Mouse (Mus musculus) urinary bladder, adult 2 months (tissue): ENCODE measurements around the gene Tnrc6b. TPM values are rescaled to one million over a fixed set of nuclear protein-coding genes. Genes with fewer than 3 reads are reported as not detected.
"Not testable (repeated sequence)": the region's sequence is repeated elsewhere in the genome, so short reads cannot be mapped to it uniquely, and the experiment has no call there.

Experiments used
- DNase-seq: peaks from one replicate; pipeline ENCODE4 v3.0.0; 2022; ENCODE audit warnings: low spot score
- polyA plus RNA-seq: library from polyadenylated mRNA; depleted of rRNA; stranded (reverse); fragments of >200 nt; gene quantifications from 2 replicates; pipeline ENCODE4 v1.2.3, GENCODE M21; 2012

Tnrc6b gene
- polyA plus RNA-seq, 1 experiment = 7.8 TPM

- no peak for DNase-seq
These were observed 202.7 kb downstream of the Tnrc6b start for GRCm38 (mm10) chr15:80913803-80914202.

DNA sequence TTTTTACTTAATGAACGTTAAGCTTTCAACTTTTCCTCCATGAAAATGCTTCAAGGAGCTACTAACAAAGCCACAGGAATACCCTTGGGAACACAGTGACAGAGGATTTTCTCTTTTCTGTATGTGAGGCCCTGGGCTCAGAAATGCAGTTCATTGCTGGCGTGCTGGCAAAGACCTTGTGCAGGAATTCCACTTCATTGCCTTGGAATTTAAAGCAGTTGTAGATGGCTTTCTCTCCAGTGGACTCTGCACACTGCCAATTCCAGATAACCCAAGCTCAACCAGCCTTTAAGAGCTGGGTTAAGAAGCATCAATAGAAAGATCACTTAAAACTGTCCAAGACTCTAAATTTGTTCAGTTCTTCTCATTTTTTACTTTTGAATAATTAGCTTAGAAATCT, 204.7 kb downstream of the Tnrc6b start:
- DNase-seq = no peak

GRCm38 (mm10) chr15:80916621-80917020, 205.5 kb downstream of the Tnrc6b start:
- no peak for DNase-seq

- no peak for DNase-seq
These were observed 209.2 kb downstream of the Tnrc6b start for GRCm38 (mm10) chr15:80920346-80920745.

- no peak for DNase-seq
These were observed 210.7 kb downstream of the Tnrc6b start for GRCm38 (mm10) chr15:80921781-80922180.

GRCm38 (mm10) chr15:80924211-80924610, 213.1 kb downstream of the Tnrc6b start:
- no peak for DNase-seq

DNA sequence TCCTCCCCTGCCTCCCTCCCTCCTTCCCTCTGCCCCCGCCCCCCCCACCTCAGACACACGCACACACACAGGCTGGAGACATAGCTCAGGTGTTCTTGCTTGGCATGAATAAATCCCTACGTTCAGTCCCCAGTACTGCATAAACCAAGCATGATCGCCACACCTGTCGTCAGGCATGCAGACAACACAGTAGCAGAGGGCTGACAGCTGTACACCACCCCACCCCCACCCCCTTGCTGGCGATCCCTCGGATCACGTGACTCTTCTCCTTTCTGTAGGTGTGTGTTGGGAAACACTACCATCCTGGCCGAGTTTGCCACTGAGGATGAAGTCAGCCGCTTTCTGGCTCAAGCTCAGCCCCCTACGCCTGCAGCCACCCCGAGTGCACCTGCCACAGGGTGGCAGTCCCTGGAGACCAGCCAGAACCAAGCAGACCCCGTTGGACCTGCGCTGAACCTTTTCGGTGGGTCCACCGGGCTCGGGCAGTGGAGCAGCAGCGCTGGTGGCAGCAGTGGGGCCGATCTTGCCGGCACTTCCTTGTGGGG, 217.8 kb downstream of the Tnrc6b start:
- DNase-seq = no peak

GRCm38 (mm10) chr15:80930048-80930571, 219.0 kb downstream of the Tnrc6b start:
- DNase-seq = no peak

GRCm38 (mm10) chr15:80930676-80931320, 219.7 kb downstream of the Tnrc6b start:
- DNase-seq = not testable (repeated sequence)

- no peak for DNase-seq
These were observed 220.3 kb downstream of the Tnrc6b start for GRCm38 (mm10) chr15:80931345-80931960.

GRCm38 (mm10) chr15:80934841-80935240, 223.7 kb downstream of the Tnrc6b start:
- no peak for DNase-seq

DNA sequence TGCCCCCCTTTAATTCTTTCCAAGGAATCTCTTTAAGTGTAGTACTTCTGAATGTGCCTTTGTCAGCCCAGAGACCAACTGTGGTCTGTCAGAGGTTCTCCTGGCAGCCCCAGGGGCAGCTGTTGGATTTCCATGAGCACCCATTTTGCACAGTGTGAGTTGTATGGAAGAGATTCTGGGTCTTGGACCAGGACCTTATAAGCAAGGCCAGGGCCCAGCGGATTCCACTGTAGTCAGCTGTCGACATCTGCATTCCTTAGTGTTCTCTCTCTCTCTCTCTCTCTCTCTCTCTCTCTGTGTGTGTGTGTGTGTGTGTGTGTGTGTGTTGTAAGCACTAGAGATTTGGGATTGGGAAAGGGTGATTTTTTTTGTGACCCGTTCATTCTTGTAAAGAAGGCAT, 225.6 kb downstream of the Tnrc6b start:
- no peak for DNase-seq

DNA sequence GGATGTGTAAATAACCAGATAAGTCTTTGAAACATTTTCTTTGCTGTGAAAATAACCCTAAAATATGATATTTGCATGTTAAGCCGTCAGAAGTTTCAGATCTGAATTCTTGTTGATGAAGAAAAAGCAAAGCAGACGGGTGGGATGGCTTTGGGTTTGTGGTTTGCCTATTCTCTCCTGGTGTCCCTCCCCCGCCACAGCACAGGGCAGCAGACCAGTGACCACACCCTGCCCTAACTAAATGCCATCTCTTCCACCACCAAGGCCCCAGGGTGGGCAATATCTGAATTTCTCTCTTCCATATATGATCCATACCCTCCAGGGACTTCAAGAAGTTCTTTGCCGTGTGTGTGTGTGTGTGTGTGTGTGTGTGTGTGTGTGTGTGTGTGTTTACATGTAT, 227.5 kb downstream of the Tnrc6b start:
- no peak for DNase-seq

DNA sequence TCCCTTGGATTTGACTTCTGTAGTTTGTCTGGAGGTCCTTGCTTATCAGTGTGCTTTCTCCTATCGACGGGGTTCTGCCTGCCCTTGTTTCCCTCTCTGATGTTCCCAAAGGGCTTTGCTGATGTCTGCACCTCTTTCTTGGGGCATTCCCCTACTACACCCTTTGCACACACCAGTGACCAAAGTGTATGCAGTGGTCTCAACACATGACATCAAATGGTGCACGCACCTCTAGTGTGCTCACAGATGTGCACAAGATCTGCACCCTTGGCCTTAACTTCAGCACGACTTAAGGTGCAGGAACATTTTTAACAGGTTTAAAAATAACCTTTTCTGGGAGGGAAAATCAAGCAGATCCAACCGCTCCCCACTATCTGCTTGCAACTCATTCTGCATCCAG, 228.3 kb downstream of the Tnrc6b start:
- no peak for DNase-seq

DNA sequence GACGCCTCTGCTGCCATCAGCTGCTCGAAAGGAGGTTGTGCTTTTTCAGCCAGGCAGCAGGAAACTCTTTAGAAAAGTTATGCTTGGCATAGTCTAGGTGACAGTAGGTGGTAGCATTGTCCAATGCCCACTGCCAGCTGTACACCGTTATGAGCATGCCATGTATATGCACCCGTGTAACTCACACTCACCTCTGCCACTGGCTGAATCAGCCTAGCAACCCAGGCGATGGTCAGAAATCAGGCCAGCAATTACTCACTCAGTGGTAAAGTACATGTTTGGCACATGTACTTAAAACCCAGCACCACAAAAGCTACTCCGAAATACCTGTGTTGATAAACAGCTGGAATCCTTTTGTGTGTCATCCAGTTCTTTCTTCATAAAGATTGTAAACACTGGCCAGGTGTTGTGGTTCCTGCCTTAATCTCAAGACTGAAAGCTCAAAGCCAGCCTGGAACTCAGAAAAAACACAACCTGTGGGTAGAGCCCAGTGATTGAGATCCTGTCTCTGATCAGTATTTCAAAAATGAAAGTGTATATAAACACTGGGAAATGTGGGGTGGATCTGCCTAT, 230.4 kb downstream of the Tnrc6b start:
- DNase-seq = no peak

- DNase-seq = no peak
These were observed 234.7 kb downstream of the Tnrc6b start for GRCm38 (mm10) chr15:80945851-80946250.

DNA sequence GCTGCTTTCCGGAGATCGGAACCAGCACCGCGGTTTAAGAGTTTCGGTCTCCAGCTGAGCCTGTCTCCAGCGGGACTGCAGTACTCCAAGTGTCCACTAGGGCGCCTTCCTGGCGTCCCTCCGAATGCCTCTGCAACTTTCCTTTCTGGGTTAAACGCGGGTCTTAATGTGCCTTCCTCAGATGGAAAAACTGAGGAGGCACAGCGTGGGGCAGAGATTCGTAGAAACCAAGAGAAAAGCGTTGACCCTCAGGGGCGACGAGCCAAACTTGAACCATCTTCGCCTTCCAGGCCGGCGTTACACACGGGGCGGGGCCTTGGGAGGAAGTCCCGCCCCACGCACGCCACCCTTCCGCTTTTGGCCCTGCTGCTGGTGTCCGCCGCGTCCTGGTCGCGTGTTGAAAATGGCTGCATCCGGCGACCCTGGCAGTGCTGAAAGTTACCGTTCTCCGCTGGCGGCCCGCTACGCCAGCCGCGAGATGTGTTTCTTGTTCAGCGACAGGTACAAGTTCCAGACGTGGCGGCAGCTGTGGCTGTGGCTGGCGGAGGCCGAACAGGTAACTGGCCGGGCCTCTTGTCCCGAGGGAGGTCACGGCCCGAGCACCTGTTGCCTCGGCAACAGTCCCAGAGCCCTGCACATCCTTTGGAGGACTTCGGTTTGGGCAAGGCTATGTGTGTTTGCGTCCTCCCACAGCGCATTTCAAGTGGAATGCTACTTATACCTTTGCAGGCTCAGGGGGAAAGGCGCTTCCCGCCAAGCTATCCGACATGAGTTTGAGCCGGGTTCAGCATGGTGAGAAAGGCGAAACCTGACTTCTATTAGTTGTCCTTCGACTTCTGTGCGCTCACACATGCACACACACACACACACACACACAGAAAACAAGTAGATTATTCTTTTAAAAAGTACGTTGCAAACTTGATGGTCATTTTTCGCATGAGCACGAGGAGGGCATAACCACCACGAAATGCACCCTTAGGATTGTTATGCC, 237.3 kb downstream of the Tnrc6b start, which contains the start of gene Adsl:
TSS of gene Adsl (plus strand) at position 346 of the 991 bp plus-strand sequence.
- DNase-seq = peak; percentile 72

GRCm38 (mm10) chr15:80949431-80949830, 238.3 kb downstream of the Tnrc6b start:
- DNase-seq = no peak

DNA sequence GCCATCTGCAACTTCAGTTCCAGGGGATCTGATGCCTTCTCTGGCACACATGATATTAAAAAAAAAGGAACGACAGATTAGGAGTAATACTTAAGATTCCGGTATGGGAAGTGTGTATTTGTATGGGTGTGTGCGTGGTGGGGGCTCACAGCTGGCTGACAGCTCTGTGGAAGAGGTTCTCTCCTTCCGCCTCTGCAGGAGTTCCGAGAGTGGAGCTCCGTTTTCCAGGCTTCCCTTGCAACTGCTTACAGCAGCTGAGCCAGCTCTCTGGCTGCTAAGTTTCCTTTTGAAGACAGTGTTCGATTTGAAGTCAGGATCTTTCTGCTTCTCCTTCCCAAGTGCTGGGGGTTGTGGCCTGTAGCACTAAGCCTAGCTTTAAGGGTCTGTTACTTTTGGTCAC, 238.9 kb downstream of the Tnrc6b start:
- DNase-seq = no peak

GRCm38 (mm10) chr15:80953971-80954370, 242.9 kb downstream of the Tnrc6b start:
- DNase-seq = no peak

GRCm38 (mm10) chr15:80954861-80955260, 243.7 kb downstream of the Tnrc6b start:
- DNase-seq = no peak
